Mouse (Mus musculus): ENCODE results near the gene Chmp6.

Chmp6 gene

GRCm38 (mm10) chr11:119958856-119959255 is 45.6 kb downstream of the Chmp6 start:
- no peak for DNase-seq (ENCODE audit: low read depth, low spot score)

DNA sequence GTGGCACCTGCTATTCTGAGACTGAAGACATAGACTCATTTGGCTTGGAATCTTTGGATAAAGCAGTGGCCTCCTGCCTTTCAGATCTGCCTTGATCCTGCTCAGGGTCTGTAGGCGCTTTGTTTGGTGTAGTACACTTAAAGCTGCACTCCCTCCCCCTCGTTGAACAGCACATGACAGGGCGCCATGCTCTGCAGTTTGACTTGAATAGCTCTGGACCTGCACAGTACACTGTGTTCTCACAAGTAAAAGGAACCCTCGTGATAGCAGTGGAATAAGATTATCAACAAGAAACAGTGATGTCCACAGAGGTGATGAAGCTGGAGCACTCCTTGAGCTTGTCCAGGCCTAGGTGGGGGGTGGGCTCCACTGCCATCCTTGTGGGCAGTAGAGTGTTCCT is 46.5 kb downstream of the Chmp6 start:
- DNase-seq (ENCODE audit: low read depth, low spot score): no peak

- no peak for DNase-seq (ENCODE audit: low read depth, low spot score)
Measured at GRCm38 (mm10) chr11:119960671-119961070, 47.4 kb downstream of the Chmp6 start.

DNA sequence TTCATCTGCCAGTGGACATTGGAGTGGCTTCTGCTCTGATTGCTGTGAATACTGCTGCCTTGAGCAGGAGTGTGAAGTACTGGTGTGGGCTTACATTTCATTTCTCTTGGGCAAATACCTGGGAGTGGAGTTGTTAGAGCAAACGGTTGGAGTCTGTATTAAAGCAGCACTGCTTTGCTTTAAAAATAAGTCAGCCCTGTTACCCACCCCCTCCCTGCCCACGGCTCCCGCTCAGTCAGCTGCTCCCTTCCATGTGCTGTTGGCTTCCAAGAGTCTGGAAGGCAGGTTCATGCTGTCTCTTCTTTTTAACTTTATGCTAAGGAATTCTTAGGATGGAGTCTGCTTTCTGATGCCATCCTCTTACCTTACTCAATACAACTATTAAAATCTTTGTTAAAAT is 48.3 kb downstream of the Chmp6 start:
- no peak for DNase-seq (ENCODE audit: low read depth, low spot score)

DNA sequence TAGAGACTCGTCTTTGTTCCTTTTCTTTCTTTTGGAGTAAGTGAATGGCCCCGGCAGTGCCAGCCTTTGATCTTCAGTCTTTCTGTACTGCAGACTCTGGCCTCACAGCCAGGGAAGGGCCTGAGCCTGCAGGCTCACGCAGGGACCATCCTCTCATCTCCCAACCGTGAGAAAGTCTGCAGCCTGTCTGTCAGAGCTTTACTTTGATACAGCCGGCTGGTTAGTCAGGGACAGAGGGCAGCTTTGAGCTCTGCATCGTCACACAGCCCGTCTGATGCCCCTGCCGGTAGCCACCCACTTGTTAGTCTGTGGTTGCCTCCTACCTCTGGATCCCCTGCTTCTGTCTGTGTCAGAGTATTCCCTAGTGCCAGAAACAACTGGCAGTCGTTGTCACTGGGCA is 51.8 kb downstream of the Chmp6 start:
- no peak for DNase-seq (ENCODE audit: low read depth, low spot score)

DNA sequence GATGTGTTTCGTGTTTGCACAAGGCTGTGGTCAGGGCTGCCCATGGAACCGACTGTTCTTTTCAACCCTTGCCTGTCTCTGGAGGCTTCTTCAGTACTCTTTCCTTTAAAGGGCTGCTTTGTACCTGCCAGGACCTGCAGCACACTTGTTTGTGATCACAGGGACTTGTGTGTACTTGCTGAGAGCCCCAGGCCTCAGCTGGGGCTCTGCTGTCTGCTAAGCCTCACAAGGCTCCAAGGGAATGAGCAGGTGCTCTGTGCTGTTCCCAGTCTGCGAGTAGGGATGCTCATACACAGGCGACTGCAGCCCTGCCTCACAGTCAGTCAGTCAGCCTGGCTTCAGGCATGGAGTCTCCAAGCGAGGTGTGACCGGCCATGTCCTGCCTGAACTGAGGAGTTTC is 53.1 kb downstream of the Chmp6 start:
- no peak for DNase-seq (ENCODE audit: low read depth, low spot score)

- DNase-seq (ENCODE audit: low read depth, low spot score): no peak
Measured at GRCm38 (mm10) chr11:119967401-119967800, 54.2 kb downstream of the Chmp6 start.

DNA sequence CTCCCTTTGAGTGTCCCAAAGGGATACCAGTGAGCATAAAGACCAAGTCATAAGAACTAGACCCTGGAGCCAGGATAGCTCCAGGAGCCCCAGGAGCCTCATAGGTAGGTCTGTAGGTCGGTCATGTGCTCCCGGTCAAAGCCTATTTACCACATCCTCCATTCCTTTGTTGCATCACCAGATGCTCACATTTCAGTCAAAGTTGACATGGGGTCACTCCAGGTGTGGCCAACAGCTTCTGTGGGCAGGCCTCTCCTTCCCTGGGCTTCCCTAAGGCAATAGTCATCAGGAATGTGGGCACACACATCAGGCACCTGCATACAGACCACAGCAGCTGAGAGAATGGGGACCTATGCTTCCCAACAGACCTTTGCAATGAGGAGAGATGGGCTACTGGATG is 54.7 kb downstream of the Chmp6 start:
- no peak for DNase-seq (ENCODE audit: low read depth, low spot score)

Data from retina, postnatal 7 days (tissue).